Mouse (Mus musculus): ENCODE measurements around the gene Gm20890. TPM values are rescaled to one million over a fixed set of nuclear protein-coding genes. Genes with fewer than 3 reads are reported as not detected.

The Gm20890 gene
- total RNA-seq (2023) = not detected

GRCm38 (mm10) chrY:26776699-26777098 lies at the start of gene Gm20890:
TSS of gene Gm20890 (minus strand) at chrY:26776799.

